Mouse (Mus musculus) T-helper 17 cell (primary cell): Measurements from ENCODE around the gene Gpkow.

Experiments used
- in situ Hi-C, 2 experiments: fragments of 300-600 bp; cut with MboI, MseI; formaldehyde crosslinking; loops; 1 replicate in 1 of 2; 2 replicates in 1 of 2; pipeline ENCODE4 v1.15.1; 2025; ENCODE audit warnings: high pct_unique_total_duplicates in 2 of 2

Gene Gpkow

GRCm38 (mm10) chrX:7696954-7697381, at the start of gene Gpkow:
Gene Gpkow, plus strand, starts transcription at chrX:7697131.
- in situ Hi-C loops, result no loop called here

DNA sequence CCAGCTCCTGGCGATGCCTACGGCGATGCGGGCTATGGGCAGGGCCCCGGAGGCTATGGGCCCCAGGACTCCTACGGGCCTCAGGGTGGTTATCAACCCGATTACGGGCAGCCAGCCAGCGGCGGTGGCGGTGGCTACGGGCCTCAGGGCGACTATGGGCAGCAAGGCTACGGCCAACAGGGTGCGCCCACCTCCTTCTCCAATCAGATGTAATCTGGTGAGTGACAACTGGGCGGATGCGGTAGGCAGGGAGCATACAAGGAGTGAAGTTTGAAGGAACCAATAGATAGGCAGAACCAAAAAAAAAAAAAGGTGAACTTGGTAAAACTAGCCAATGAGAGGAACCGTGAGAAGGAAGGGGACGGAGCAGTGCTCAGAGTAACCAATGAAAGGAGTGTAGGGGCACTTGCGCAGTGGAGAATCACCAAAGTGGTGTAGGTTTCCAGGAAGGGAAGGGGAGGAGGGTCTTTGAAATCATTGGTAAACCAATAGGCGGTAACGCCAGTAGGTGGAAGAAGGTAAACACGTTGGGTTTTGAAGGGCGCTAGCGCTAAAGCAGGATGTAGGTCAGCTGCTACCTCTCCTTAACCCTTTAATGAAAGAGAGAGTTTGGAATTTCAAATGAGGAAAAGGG, 48.1 kb upstream of the Gpkow start:
- in situ Hi-C loops, result no loop called here

DNA sequence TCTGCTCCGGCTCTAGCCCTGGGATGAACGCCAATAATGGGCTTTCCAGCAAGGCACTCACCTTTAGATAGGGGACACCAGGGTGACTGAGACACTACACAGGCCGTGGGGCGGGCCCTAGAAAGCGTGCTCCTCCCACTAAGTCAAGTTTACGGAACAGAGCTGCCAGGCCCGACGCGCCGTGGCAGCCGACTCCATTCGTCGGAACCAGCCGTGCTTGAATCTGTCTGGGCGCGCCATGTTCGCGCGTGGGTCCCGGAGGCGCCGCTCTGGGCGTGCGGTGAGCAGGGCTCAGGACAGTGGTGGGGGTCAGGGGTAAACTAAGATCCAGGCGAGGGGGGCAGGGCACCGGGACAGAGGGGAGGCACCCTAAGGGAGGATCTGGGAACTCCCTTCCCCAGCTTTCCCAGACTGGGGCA, 39.7 kb upstream of the Gpkow start, which contains the start of gene Prickle3:
TSS of gene Prickle3 (plus strand) at position 40 of the 419 bp plus-strand sequence.
- in situ Hi-C loops, result no loop called here

GRCm38 (mm10) chrX:7658031-7658784, 38.7 kb upstream of the Gpkow start:
- in situ Hi-C loops, result no loop called here

GRCm38 (mm10) chrX:7658785-7659589, 37.9 kb upstream of the Gpkow start:
- in situ Hi-C loops, result no loop called here

- in situ Hi-C loops, result no loop called here
These were observed 35.8 kb upstream of the Gpkow start for GRCm38 (mm10) chrX:7661086-7661485.

DNA sequence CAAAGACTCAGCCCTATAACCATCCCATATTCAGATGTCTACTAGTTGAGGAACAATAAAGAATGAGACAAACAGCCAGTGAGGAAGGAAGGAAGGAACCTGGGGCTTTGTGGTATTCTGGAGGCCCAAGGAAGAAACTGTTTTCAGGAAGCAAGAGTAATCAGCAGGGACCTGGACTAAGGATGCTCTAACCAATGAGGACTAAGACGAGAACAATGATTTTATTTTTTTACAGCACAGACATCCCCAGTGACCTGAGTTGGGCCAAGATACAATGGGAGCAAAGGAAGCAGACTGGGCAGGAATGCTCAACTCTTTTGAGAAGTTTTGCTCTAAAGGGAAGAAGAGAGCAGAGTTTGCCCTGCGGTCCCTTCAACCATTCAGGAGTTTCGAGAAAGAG, 34.0 kb upstream of the Gpkow start:
- in situ Hi-C loops, result no loop called here

- in situ Hi-C loops, result no loop called here
These were observed 32.1 kb upstream of the Gpkow start for GRCm38 (mm10) chrX:7664791-7665190.

DNA sequence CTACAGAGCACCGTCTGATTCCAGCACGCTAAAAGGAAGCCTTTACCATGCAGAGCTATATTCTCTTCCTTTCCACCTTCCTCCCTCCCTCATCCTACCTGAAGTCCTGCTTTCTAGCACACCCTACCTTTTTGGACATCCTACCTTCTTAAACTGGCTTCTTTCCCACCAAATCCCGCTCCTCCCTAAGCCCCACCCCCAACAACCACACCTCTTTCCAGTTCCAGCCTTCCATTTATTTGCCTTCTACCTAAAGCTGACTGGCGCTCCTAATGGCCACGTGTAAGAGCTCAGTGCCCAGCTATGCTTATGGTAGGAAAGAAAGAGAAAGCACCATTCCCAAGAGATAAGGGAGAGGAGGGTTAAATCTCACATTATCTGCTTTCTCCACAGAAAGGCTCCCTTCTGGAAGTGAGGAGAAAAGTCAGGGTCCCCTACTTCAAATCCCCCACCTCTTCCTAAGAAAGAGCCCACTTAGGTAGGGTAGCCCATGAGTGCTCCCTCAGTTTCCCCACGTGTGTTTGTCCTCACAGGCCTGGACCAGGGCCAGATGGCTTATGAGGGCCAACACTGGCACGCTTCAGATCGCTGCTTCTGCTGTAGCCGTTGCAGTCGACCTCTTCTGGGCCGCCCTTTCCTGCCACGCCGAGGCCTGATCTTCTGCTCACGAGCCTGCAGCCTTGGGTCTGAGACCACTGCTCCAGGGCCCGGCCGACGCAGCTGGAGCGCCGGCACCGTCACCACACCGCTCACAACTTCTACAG, 31.0 kb upstream of the Gpkow start:
- in situ Hi-C loops, result no loop called here

- in situ Hi-C loops, result no loop called here
These were observed 26.5 kb upstream of the Gpkow start for GRCm38 (mm10) chrX:7670390-7670881.

- in situ Hi-C loops, result no loop called here
These were observed 25.9 kb upstream of the Gpkow start, which contains the start of gene Plp2 for GRCm38 (mm10) chrX:7670921-7671623. Gene Plp2, minus strand, starts transcription at chrX:7671390.

DNA sequence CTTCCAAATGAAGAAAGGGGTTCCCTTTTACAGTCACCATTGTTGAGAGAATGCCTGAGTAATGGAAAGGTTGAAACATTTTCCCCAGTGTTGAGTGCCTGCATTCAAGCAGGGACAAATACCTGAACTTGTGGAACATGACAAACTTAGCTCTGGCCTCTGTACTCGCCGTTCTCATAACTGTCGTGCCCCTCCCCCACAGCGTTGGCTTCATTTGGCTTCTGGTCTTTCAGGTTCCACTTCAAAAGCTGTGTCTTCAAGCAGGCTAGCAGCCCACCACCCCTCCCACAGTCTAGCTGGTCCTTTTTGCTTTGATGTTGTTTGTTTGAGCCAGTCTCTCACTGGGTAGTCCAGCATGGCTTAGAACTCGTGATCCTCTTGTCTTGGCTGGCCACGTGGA, 24.2 kb upstream of the Gpkow start:
- in situ Hi-C loops, result no loop called here

- in situ Hi-C loops, result no loop called here
These were observed 23.2 kb upstream of the Gpkow start for GRCm38 (mm10) chrX:7673578-7674281.

GRCm38 (mm10) chrX:7674284-7675000, 22.5 kb upstream of the Gpkow start:
- in situ Hi-C loops, result no loop called here

- in situ Hi-C loops, result no loop called here
These were observed 21.9 kb upstream of the Gpkow start for GRCm38 (mm10) chrX:7675001-7675380.

GRCm38 (mm10) chrX:7678986-7679385, 17.9 kb upstream of the Gpkow start:
- in situ Hi-C loops, result no loop called here

GRCm38 (mm10) chrX:7679405-7680056, 17.4 kb upstream of the Gpkow start:
- in situ Hi-C loops, result no loop called here

DNA sequence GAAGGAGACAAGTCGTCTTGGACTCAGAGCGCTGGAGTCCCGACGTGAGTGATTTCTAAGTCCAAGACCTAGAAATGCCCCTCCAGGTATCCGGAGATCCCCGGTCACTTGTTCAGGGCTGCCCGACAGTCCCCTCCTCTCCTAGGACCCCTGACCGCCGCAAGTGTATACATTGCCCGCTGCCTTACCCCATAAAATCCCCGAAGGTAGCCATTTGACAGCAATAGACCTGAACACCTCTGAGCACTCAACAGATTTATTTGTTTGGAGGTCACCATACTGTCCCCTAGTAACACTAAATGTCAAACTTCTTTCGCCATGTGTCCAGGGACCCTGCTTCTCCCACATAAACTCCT, 16.9 kb upstream of the Gpkow start:
- in situ Hi-C loops, result no loop called here

DNA sequence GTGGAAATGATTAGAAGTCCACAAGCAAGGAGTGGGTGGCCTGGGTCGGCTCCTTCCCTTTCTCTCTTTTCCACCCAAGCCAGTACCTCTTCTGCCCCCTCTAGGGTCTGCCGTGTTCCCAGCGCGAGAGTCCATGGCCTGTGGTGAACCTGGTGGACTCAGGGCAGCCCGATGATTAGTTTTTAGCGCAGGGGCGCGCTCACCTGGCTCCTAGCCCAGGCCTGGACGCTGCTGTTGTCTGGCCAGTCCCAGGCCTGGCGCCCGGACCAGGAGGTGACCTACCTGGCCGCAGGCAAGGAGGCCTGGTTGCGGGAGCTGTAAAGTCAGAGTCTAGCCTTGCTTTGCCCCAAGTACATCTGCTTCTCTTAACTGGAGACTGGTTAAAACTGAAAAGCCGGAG, 16.1 kb upstream of the Gpkow start, which contains the start of gene Magix:
TSS of gene Magix (minus strand) at position 388 of the 400 bp plus-strand sequence.
- in situ Hi-C loops, result no loop called here
